Comparison of ENCODE assay signal across 20 mouse cellular contexts in genomic region chr6:148305191-148305590, GRCm38 (mm10).
"Had no signal": no experiment of that assay in that cellular context is flagged by ENCODE, and none has a peak within 500 bp of the region (broad histone marks: within the 10 kb centered on the region; RNA-seq: fewer than 3 reads in every experiment).

No protein-coding gene starts in this region.

- H3K4me3 ChIP-seq: layer of hippocampus, adult 2 months; left cerebral cortex, adult 2 months; liver, embryonic 12.5 days; liver, embryonic 15.5 days; lung, embryonic 15.5 days; megakaryocyte, embryonic 14.5 days; midbrain, embryonic 10.5 days had no signal

- H3K36me3 ChIP-seq: liver, embryonic 12.5 days; liver, embryonic 15.5 days; lung, embryonic 15.5 days; midbrain, embryonic 10.5 days had no signal

- H3K27ac ChIP-seq: kidney, postnatal 0 days; layer of hippocampus, adult 2 months; left cerebral cortex, adult 2 months; liver, embryonic 12.5 days; liver, embryonic 15.5 days; lung, embryonic 15.5 days; midbrain, embryonic 10.5 days had no signal

- H3K27me3 ChIP-seq: liver, embryonic 12.5 days; liver, embryonic 15.5 days; lung, embryonic 15.5 days had no signal

- H3K9ac ChIP-seq: liver, embryonic 12.5 days; liver, embryonic 15.5 days; lung, embryonic 15.5 days had no signal

- ATAC-seq: liver, embryonic 12.5 days had no signal

- DNase-seq: kidney, adult 2 months; kidney, postnatal 25 days; layer of hippocampus, adult 9-11 months; layer of hippocampus, postnatal 36 days; lung, adult 18-20 months; lung, postnatal 10 days; lung, postnatal 36 days; midbrain, embryonic 14.5 days; right cerebral cortex, postnatal 25 days; spleen, adult 18-20 months; thymus, adult 18-20 months; thymus, postnatal 36 days had no signal

- H3K4me1 ChIP-seq: liver, embryonic 12.5 days; liver, embryonic 15.5 days; lung, embryonic 15.5 days; megakaryocyte, embryonic 14.5 days had no signal
